Mouse (Mus musculus): Measurements from ENCODE around the gene Sell. TPM values are rescaled to one million over a fixed set of nuclear protein-coding genes. Genes with fewer than 3 reads are reported as not detected.
A peak's percentile ranks its signal among the peaks of the same experiment; 100 is the strongest.

The Sell gene
- polyA plus RNA-seq, 1 experiment from 2014 or later: 0.15 TPM

DNA sequence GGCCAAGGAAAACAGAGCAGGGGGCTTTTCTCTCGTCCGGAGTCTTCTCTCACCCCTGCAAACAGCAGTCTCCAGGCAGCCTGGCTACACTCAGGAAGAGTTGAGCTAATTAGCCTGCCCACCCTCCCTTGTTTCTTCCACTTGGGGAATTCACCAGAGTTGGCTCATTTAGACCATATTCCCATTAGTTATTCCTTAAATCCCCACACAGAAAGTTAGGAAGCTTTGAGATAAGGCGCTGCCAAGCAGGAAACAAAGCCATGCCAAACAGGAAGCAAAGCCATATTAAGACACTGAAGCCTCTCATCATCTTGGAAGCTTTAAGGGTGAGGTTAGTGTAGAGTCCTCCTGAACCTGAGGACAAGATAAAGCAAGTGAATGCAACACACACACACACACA is 18.2 kb upstream of the Sell start:
- Histone ChIP-seq H3K4me2 (ENCODE audit: low read length) (no peak overlapping the region), H3K36me3 (ENCODE audit: control insufficient read depth, insufficient read depth, low read length) (no peaks in the 10 kb centered on the region), H3K27ac (ENCODE audit: low read depth, low read length) (no peak overlapping the region), H3K27me3 (replicated peaks; ENCODE audit: control insufficient read depth, insufficient read depth, low read length) (no peaks in the 10 kb centered on the region), H3K9me3 (replicated peaks; ENCODE audit: control insufficient read depth, low read length) (no peaks in the 10 kb centered on the region), H3K9ac (ENCODE audit: low read length) (no peak overlapping the region), H3K4me1 (ENCODE audit: control insufficient read depth, insufficient read depth, low read length) (no peaks in the 10 kb centered on the region), H3K4me3 (ENCODE audit: low read depth, low read length) (no peak overlapping the region)
- DNase-seq (ENCODE audit: low spot score): peak; percentile 7
- no peak for ATAC-seq
- WGBS: 28% methylated on average over 3 of the region's 3 CpGs

DNA sequence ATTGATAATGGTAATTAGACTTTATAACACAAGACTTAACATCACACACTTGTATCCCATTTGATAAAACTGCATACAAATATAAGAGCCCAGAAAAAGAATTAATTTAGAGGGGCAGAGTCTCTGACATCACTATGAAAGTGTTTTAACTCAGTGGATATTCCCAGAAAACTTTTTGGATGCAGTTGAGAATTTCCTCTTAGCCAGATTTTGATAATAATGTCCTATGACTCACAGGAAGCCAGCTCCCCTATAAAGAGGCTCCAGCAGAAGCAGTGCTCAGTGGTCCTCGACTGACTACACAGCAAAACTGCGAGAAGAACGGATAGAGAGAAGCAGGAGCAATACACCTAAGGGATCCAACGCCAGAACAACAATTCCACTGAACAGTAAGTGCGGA is 13.8 kb upstream of the Sell start, which contains the start of gene Sele:
Sele (plus strand) TSS at position 301 of the 400 bp plus-strand sequence.
- ATAC-seq: no peak
- WGBS: 86% methylated on average over 5 of the region's 5 CpGs

GRCm38 (mm10) chr1:164053561-164053960 is 8.2 kb upstream of the Sell start:
- Histone ChIP-seq H3K4me3 (ENCODE audit: low read depth, low read length) (no peak overlapping the region), H3K9ac (ENCODE audit: low read length) (no peak overlapping the region), H3K4me2 (ENCODE audit: low read length) (no peak overlapping the region), H3K9me3 (replicated peaks; ENCODE audit: control insufficient read depth, low read length) (no peaks in the 10 kb centered on the region), H3K36me3 (ENCODE audit: control insufficient read depth, insufficient read depth, low read length) (no peaks in the 10 kb centered on the region), H3K4me1 (ENCODE audit: control insufficient read depth, insufficient read depth, low read length) (no peaks in the 10 kb centered on the region), H3K27me3 (replicated peaks; ENCODE audit: control insufficient read depth, insufficient read depth, low read length) (no peaks in the 10 kb centered on the region), H3K27ac (ENCODE audit: low read depth, low read length) (no peak overlapping the region)
- DNase-seq (ENCODE audit: low spot score) (no peak), ATAC-seq (no peak)
- WGBS: 95% methylated on average over 9 of the region's 9 CpGs

More for the DNA sequence above, 13.8 kb upstream of the Sell start, which contains the start of gene Sele:
- no peak for DNase-seq (ENCODE audit: low spot score)
- Histone ChIP-seq H3K4me3 (ENCODE audit: low read depth, low read length) (no peak within 1 kb of the TSS), H3K4me1 (ENCODE audit: control insufficient read depth, insufficient read depth, low read length) (no peaks in the 10 kb centered on the region), H3K36me3 (ENCODE audit: control insufficient read depth, insufficient read depth, low read length) (no peaks in the 10 kb centered on the region), H3K27ac (ENCODE audit: low read depth, low read length) (no peak within 1 kb of the TSS), H3K9ac (ENCODE audit: low read length) (no peak within 1 kb of the TSS), H3K27me3 (replicated peaks; ENCODE audit: control insufficient read depth, insufficient read depth, low read length) (no peaks in the 10 kb centered on the region), H3K9me3 (replicated peaks; ENCODE audit: control insufficient read depth, low read length) (no peaks in the 10 kb centered on the region), H3K4me2 (ENCODE audit: low read length) (no peak within 1 kb of the TSS)

- WGBS: 57% methylated on average over 2 of the region's 2 CpGs
- Histone ChIP-seq H3K4me1 (ENCODE audit: control insufficient read depth, insufficient read depth, low read length) (no peaks in the 10 kb centered on the region), H3K4me3 (ENCODE audit: low read depth, low read length) (no peak overlapping the region), H3K36me3 (ENCODE audit: control insufficient read depth, insufficient read depth, low read length) (no peaks in the 10 kb centered on the region), H3K4me2 (ENCODE audit: low read length) (no peak overlapping the region), H3K9ac (ENCODE audit: low read length) (no peak overlapping the region), H3K9me3 (replicated peaks; ENCODE audit: control insufficient read depth, low read length) (no peaks in the 10 kb centered on the region), H3K27ac (ENCODE audit: low read depth, low read length) (no peak overlapping the region), H3K27me3 (replicated peaks; ENCODE audit: control insufficient read depth, insufficient read depth, low read length) (no peaks in the 10 kb centered on the region)
- ATAC-seq (no peak), DNase-seq (ENCODE audit: low spot score) (no peak)
Observed at GRCm38 (mm10) chr1:164054800-164055199, 7.0 kb upstream of the Sell start.

- H3K9me3 ChIP-seq (replicated peaks; ENCODE audit: control insufficient read depth, low read length): no peaks in the 10 kb centered on the region
- no peak overlapping the region for H3K9ac ChIP-seq (ENCODE audit: low read length)
- WGBS: 93% methylated on average over 4 of the region's 4 CpGs
- no peak overlapping the region for H3K4me3 ChIP-seq (ENCODE audit: low read depth, low read length)
- no peaks in the 10 kb centered on the region for H3K27me3 ChIP-seq (replicated peaks; ENCODE audit: control insufficient read depth, insufficient read depth, low read length)
- H3K36me3 ChIP-seq (ENCODE audit: control insufficient read depth, insufficient read depth, low read length): no peaks in the 10 kb centered on the region
- ATAC-seq (no peak), DNase-seq (ENCODE audit: low spot score) (no peak)
- H3K4me2 ChIP-seq (ENCODE audit: low read length): no peak overlapping the region
- H3K4me1 ChIP-seq (ENCODE audit: control insufficient read depth, insufficient read depth, low read length): no peaks in the 10 kb centered on the region
- no peak overlapping the region for H3K27ac ChIP-seq (ENCODE audit: low read depth, low read length)
Observed at GRCm38 (mm10) chr1:164060071-164060470, 1.7 kb upstream of the Sell start.

DNA sequence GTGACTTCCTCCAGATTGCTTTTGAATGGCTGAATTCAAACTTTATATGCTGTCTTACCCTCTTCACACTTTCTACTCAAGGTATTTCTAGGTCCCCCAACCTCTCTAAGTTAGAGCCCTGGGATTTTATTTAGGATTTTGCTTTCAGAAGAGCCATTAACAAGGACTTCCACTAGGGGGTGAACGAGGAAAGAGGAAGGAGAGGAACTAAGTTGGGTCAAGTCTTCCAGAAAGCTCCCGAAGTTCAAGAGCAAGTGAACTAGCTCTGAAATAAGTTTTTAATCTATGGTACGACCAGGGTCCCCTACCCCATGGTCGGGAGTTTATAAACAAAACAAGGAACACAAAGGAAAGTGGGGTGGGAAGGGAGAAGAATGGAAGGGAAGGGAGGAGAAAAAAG is 504 bp upstream of the Sell start:
- Histone ChIP-seq H3K9ac (ENCODE audit: low read length) (no peak overlapping the region), H3K4me1 (ENCODE audit: control insufficient read depth, insufficient read depth, low read length) (no peaks in the 10 kb centered on the region), H3K27ac (ENCODE audit: low read depth, low read length) (no peak overlapping the region), H3K36me3 (ENCODE audit: control insufficient read depth, insufficient read depth, low read length) (no peaks in the 10 kb centered on the region), H3K4me3 (ENCODE audit: low read depth, low read length) (no peak overlapping the region), H3K27me3 (replicated peaks; ENCODE audit: control insufficient read depth, insufficient read depth, low read length) (no peaks in the 10 kb centered on the region), H3K4me2 (ENCODE audit: low read length) (no peak overlapping the region), H3K9me3 (replicated peaks; ENCODE audit: control insufficient read depth, low read length) (no peaks in the 10 kb centered on the region)
- DNase-seq (ENCODE audit: low spot score) (no peak), ATAC-seq (no peak)
- 48% methylated on average over 4 of the region's 4 CpGs for WGBS

DNA sequence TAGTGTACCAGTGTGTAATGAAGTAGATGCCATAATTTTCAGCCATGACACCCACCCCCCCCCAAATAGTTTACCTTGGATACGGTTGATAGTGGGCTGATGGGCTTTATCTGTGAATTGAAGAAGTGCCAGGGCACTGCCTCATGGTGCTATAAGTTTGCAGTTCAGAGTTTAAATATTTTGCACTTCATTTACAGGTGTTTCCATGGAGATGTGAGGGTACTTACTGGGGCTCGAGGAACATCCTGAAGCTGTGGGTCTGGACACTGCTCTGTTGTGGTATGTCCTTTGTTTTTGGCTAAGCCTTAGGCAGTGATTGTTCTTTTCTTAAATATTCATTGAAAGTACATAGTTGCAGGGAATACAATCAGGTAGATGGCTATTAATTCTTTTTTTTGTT is 1.1 kb downstream of the Sell start:
- no peak overlapping the region for H3K4me3 ChIP-seq (ENCODE audit: low read depth, low read length)
- H3K27ac ChIP-seq (ENCODE audit: low read depth, low read length): no peak overlapping the region
- no peak for DNase-seq (ENCODE audit: low spot score)
- 50% methylated on average over 2 of the region's 2 CpGs for WGBS
- ATAC-seq: no peak
- no peaks in the 10 kb centered on the region for H3K36me3 ChIP-seq (ENCODE audit: control insufficient read depth, insufficient read depth, low read length)
- no peak overlapping the region for H3K9ac ChIP-seq (ENCODE audit: low read length)
- H3K27me3 ChIP-seq (replicated peaks; ENCODE audit: control insufficient read depth, insufficient read depth, low read length): no peaks in the 10 kb centered on the region
- no peaks in the 10 kb centered on the region for H3K4me1 ChIP-seq (ENCODE audit: control insufficient read depth, insufficient read depth, low read length)
- no peak overlapping the region for H3K4me2 ChIP-seq (ENCODE audit: low read length)
- no peaks in the 10 kb centered on the region for H3K9me3 ChIP-seq (replicated peaks; ENCODE audit: control insufficient read depth, low read length)

GRCm38 (mm10) chr1:164063745-164064144 is 2.0 kb downstream of the Sell start:
- no peak for ATAC-seq
- Histone ChIP-seq H3K27me3 (replicated peaks; ENCODE audit: control insufficient read depth, insufficient read depth, low read length) (no peaks in the 10 kb centered on the region), H3K9me3 (replicated peaks; ENCODE audit: control insufficient read depth, low read length) (no peaks in the 10 kb centered on the region), H3K27ac (ENCODE audit: low read depth, low read length) (no peak overlapping the region), H3K4me3 (ENCODE audit: low read depth, low read length) (no peak overlapping the region), H3K36me3 (ENCODE audit: control insufficient read depth, insufficient read depth, low read length) (no peaks in the 10 kb centered on the region), H3K9ac (ENCODE audit: low read length) (no peak overlapping the region), H3K4me1 (ENCODE audit: control insufficient read depth, insufficient read depth, low read length) (no peaks in the 10 kb centered on the region), H3K4me2 (ENCODE audit: low read length) (no peak overlapping the region)
- 73% methylated on average over 3 of the region's 3 CpGs for WGBS
- no peak for DNase-seq (ENCODE audit: low spot score)

- ATAC-seq: no peak
- Histone ChIP-seq H3K9ac (ENCODE audit: low read length) (no peak overlapping the region), H3K4me3 (ENCODE audit: low read depth, low read length) (no peak overlapping the region), H3K27me3 (replicated peaks; ENCODE audit: control insufficient read depth, insufficient read depth, low read length) (no peaks in the 10 kb centered on the region), H3K9me3 (replicated peaks; ENCODE audit: control insufficient read depth, low read length) (no peaks in the 10 kb centered on the region), H3K4me2 (ENCODE audit: low read length) (no peak overlapping the region), H3K27ac (ENCODE audit: low read depth, low read length) (no peak overlapping the region), H3K36me3 (ENCODE audit: control insufficient read depth, insufficient read depth, low read length) (no peaks in the 10 kb centered on the region), H3K4me1 (ENCODE audit: control insufficient read depth, insufficient read depth, low read length) (no peaks in the 10 kb centered on the region)
- DNase-seq (ENCODE audit: low spot score): no peak
Observed at GRCm38 (mm10) chr1:164069261-164069660, 7.5 kb downstream of the Sell start.
